Mouse (Mus musculus) urinary bladder, adult 2 months (tissue): ENCODE measurements around the gene St6galnac3. TPM values are rescaled to one million over a fixed set of nuclear protein-coding genes. Genes with fewer than 3 reads are reported as not detected.

ENCODE experiments used
- DNase-seq: peaks from one replicate; pipeline ENCODE4 v3.0.0; 2022; ENCODE audit warnings: low spot score
- polyA plus RNA-seq: library from polyadenylated mRNA; depleted of rRNA; stranded (reverse); fragments of >200 nt; gene quantifications from 2 replicates; pipeline ENCODE4 v1.2.3, GENCODE M21; 2012; rRNA removed

St6galnac3 gene
- polyA plus RNA-seq, 1 experiment: 2.9 TPM

GRCm38 (mm10) chr3:153160683-153161082 is 564.3 kb downstream of the St6galnac3 start:
- no peak for DNase-seq

GRCm38 (mm10) chr3:153148887-153149286 is 576.1 kb downstream of the St6galnac3 start:
- DNase-seq: no peak

Other genes starting within 250 kb of the St6galnac3 start
- gene Asb17, start 119.0 kb upstream of the St6galnac3 start, polyA plus RNA-seq: 0.11 TPM in 1 of 2 replicates, not detected in the other
- gene Msh4, start 181.0 kb upstream of the St6galnac3 start, polyA plus RNA-seq: 0.03 TPM in 1 of 2 replicates, not detected in the other
- 60.8 and 74.4 TPM in 2 replicates for gene Rabggtb, start 187.8 kb upstream of the St6galnac3 start, polyA plus RNA-seq
- 109 and 111 TPM in 2 replicates for gene Acadm, start 219.5 kb upstream of the St6galnac3 start, polyA plus RNA-seq
- 0.09 and 0.12 TPM in 2 replicates for gene Slc44a5, start 248.3 kb upstream of the St6galnac3 start, polyA plus RNA-seq